Mouse (Mus musculus): Measurements from ENCODE around the gene Tpr. TPM values are rescaled to one million over a fixed set of nuclear protein-coding genes. Genes with fewer than 3 reads are reported as not detected.

Tpr gene
- polyA plus RNA-seq (2014; fragmentation: Illumina TruSeq; extraction: RNeasy Lipid Tissue Mini Kit (QIAGEN cat#74804); ENCODE audit: low read depth, low replicate concordance): 165 TPM

DNA sequence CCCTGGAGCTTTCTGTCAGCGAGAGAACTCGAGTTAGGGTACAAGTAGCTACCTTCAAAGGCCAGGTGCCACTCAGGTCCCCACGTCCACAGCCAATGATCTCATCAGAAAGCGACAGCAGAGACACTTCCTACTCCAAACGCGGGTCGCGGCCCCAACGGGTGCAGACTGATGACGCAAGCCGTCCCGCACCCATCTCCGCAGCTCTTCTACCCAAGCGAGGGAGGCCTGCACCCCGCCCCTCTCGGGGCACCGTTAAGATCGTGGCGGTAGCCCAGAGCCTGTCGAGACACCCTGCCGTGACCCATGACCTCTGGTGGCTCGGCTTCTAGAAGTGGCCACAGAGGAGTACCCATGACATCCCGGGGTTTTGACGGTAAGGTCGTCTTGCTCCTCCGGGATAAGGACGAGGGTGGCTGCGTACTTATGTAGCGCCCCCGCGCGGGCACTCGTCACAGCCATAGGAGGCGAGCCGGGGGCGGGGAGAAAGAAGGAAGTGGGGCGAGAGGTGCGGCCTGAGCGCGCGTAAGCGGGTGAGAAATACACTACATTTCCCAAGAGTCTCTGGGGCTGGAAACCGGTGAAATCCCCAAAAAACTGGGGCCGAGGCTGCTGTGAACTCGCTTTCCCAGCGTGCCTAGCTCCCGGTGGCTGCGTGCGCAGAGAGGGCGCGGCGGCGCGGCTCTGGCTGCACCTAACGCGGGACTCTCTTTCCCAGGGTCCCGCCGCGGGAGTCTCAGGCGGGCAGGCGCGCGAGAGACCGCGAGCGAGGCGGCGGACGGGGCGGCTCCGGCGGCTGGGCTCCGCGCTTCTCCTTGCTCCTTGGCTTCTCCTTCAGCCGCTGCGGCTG lies at the start of gene Tpr, which contains the start of gene Odr4:
Gene Tpr (plus strand): TSS at position 201 of the 850 bp plus-strand sequence.
Gene Odr4 (minus strand): TSS at position 443 of the 850 bp plus-strand sequence.

DNA sequence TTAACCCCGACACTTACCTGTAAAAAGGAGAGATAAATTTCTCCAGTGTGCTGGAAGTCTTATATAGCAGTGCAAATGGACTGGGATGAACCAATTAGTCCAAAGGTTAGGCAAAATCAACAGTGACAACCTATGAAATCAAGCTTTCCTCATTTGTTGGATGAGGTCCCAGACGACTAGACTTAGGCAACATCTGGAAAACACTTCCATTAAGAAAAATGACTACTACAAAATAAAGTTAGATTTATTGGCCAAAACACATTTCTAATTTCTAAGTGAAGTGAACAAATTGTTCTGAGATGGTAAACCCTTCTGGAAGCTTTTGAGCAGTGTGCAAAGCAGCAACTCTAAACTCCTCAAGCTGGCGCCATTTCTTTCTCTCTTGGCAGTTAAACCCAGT lies 73.5 kb downstream of the Tpr start, which contains the start of gene Prg4:
Gene Prg4 (minus strand): TSS at position 34 of the 400 bp plus-strand sequence.

Other genes with a start within 250 kb of the Tpr start
- gene Pdc, start 73.4 kb upstream of the Tpr start, polyA plus RNA-seq (2014; fragmentation: Illumina TruSeq; extraction: RNeasy Lipid Tissue Mini Kit (QIAGEN cat#74804); ENCODE audit: low read depth, low replicate concordance): not detected
- gene Odr4, start 242 bp downstream of the Tpr start, polyA plus RNA-seq (2014; fragmentation: Illumina TruSeq; extraction: RNeasy Lipid Tissue Mini Kit (QIAGEN cat#74804); ENCODE audit: low read depth, low replicate concordance): 172 TPM
- 29.4 TPM for gene Prg4, start 73.3 kb downstream of the Tpr start, polyA plus RNA-seq (2014; fragmentation: Illumina TruSeq; extraction: RNeasy Lipid Tissue Mini Kit (QIAGEN cat#74804); ENCODE audit: low read depth, low replicate concordance)

All from sigmoid colon, adult 10 weeks (tissue).